Mouse (Mus musculus): ENCODE measurements around the gene Ripply2.

The Ripply2 gene

GRCm38 (mm10) chr9:87049425-87049824, 34.1 kb downstream of the Ripply2 start:
- Histone ChIP-seq H3K9me3 (ENCODE audit: low read length) (no peaks in the 10 kb centered on the region), H3K36me3 (ENCODE audit: insufficient read depth, low read length) (peaks cover 4% of the 10 kb centered on the region), H3K4me1 (replicated peaks; ENCODE audit: low read depth, low read length) (no peaks in the 10 kb centered on the region), H3K4me3 (replicated peaks; ENCODE audit: low read length) (no peak overlapping the region), H3K27me3 (ENCODE audit: insufficient read depth, low read length) (no peaks in the 10 kb centered on the region)
- TF ChIP-seq CTCF (conservative IDR thresholded peaks at IDR 0.05; ENCODE audit: low read length) (no peak), POU5F1 (IDR thresholded peaks at IDR 0.05; ENCODE audit: borderline replicate concordance, low read length) (no peak), NANOG (IDR thresholded peaks at IDR 0.05; ENCODE audit: borderline replicate concordance, low read length) (no peak)

GRCm38 (mm10) chr9:87055547-87056235, 40.4 kb downstream of the Ripply2 start:
- H3K4me3 ChIP-seq (replicated peaks; ENCODE audit: low read length): no peak overlapping the region
- H3K4me1 ChIP-seq (replicated peaks; ENCODE audit: low read depth, low read length): no peaks in the 10 kb centered on the region
- peaks cover 31% of the 10 kb centered on the region for H3K36me3 ChIP-seq (ENCODE audit: insufficient read depth, low read length)
- TF ChIP-seq CTCF (conservative IDR thresholded peaks at IDR 0.05; ENCODE audit: low read length) (no peak), NANOG (IDR thresholded peaks at IDR 0.05; ENCODE audit: borderline replicate concordance, low read length) (no peak), POU5F1 (IDR thresholded peaks at IDR 0.05; ENCODE audit: borderline replicate concordance, low read length) (no peak)
- no peaks in the 10 kb centered on the region for H3K9me3 ChIP-seq (ENCODE audit: low read length)
- H3K27me3 ChIP-seq (ENCODE audit: insufficient read depth, low read length): no peaks in the 10 kb centered on the region

DNA sequence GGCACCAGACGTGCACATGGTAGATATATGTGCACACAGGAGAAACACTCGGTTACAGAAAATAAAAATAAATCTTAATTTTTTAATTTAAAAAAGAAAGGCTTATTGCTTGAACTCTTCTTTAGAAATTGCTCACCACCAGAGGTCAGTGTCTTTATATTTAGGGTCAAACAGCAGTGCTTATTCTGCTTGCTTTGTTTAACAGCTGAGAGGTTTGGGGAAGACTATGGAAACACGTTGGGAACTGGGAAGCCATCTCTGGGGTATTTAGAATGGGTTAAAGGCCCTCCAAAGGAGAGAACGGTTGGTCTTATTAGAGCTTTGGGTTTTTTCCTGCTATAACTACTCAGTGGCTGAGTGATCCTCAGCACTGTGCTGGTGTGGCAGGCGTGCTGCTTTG, 47.0 kb downstream of the Ripply2 start:
- Histone ChIP-seq H3K4me1 (replicated peaks; ENCODE audit: low read depth, low read length) (no peaks in the 10 kb centered on the region), H3K36me3 (ENCODE audit: insufficient read depth, low read length) (peaks cover 32% of the 10 kb centered on the region), H3K27me3 (ENCODE audit: insufficient read depth, low read length) (no peaks in the 10 kb centered on the region), H3K4me3 (replicated peaks; ENCODE audit: low read length) (no peak overlapping the region), H3K9me3 (ENCODE audit: low read length) (no peaks in the 10 kb centered on the region)
- TF ChIP-seq POU5F1 (IDR thresholded peaks at IDR 0.05; ENCODE audit: borderline replicate concordance, low read length) (no peak), NANOG (IDR thresholded peaks at IDR 0.05; ENCODE audit: borderline replicate concordance, low read length) (no peak), CTCF (conservative IDR thresholded peaks at IDR 0.05; ENCODE audit: low read length) (no peak)

DNA sequence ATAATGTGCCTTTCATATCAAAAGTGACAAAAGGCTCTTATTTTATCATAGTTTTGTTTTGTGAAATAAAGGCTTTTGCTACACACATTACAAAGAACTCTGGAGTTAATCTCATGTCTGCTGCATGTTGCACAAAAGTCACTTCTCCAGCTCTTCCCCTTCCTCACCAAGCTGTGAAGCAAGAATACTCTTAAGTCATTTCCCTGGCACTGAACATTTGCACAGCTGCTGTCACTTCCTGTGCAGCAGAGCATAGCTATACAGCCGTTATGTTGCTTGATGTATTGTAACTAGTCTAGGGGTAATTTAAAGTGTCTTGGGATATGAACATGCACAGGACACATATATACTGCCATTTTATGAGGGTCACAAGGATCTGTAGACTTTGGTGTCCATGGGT, 52.8 kb downstream of the Ripply2 start:
- H3K9me3 ChIP-seq (ENCODE audit: low read length): peaks cover 10% of the 10 kb centered on the region; the same call in 1 of the 2 replicates
- no peaks in the 10 kb centered on the region for H3K27me3 ChIP-seq (ENCODE audit: insufficient read depth, low read length)
- no peaks in the 10 kb centered on the region for H3K4me1 ChIP-seq (replicated peaks; ENCODE audit: low read depth, low read length)
- no peak for TF ChIP-seq NANOG (IDR thresholded peaks at IDR 0.05; ENCODE audit: borderline replicate concordance, low read length)
- TF ChIP-seq POU5F1 (IDR thresholded peaks at IDR 0.05; ENCODE audit: borderline replicate concordance, low read length): no peak
- TF ChIP-seq CTCF (conservative IDR thresholded peaks at IDR 0.05; ENCODE audit: low read length): no peak
- H3K4me3 ChIP-seq (replicated peaks; ENCODE audit: low read length): no peak overlapping the region
- peaks cover 25% of the 10 kb centered on the region for H3K36me3 ChIP-seq (ENCODE audit: insufficient read depth, low read length)
